ENCODE assay signal across 8 mouse cellular contexts in genomic region chr13:58128396-58128767, GRCm38 (mm10). TPM values are rescaled to one million over a fixed set of nuclear protein-coding genes. Genes with fewer than 3 reads are reported as not detected.
DNase-seq lines count a peak whose midpoint lies in the region; ATAC-seq and TF ChIP-seq lines count a peak whose summit lies in the region.

Gene Hnrnpa0, minus strand, starts transcription at chr13:58128556.

- DNase-seq in c-Kit-positive CD71-positive TER-119-positive erythroid progenitor cells, embryonic 14.5 days (ENCODE audit: low spot score), result peak; percentile 91
- DNase-seq in heart, postnatal 0 days (ENCODE audit: low spot score), result peak; percentile 84
- DNase-seq in kidney, postnatal 4 days, result peak; percentile 96 to 98
- DNase-seq in neural tube, embryonic 11.5 days (ENCODE audit: low spot score), result peak; percentile 97

- peak within 1 kb of the TSS; percentile 99 for H3K27ac ChIP-seq in forebrain, embryonic 13.5 days
- H3K27ac ChIP-seq in heart, postnatal 0 days (ENCODE audit: low read depth), result peak within 1 kb of the TSS; percentile 98
- H3K27ac ChIP-seq in liver, embryonic 15.5 days (replicated peaks), result peak within 1 kb of the TSS; percentile 96
- H3K27ac ChIP-seq in neural tube, embryonic 11.5 days (ENCODE audit: low read depth, low read length), result peak within 1 kb of the TSS; percentile 100
- H3K27ac ChIP-seq in stomach, embryonic 16.5 days (ENCODE audit: low read length), result peak within 1 kb of the TSS; percentile 98

- H3K9me3 ChIP-seq in E14TG2a.4 (ENCODE audit: low read length), result no peaks in the 10 kb centered on the region
- H3K9me3 ChIP-seq in forebrain, embryonic 13.5 days (replicated peaks), result no peaks in the 10 kb centered on the region
- no peaks in the 10 kb centered on the region for H3K9me3 ChIP-seq in heart, postnatal 0 days (replicated peaks; ENCODE audit: control insufficient read depth, low read length)
- H3K9me3 ChIP-seq in liver, embryonic 15.5 days (replicated peaks), result no peaks in the 10 kb centered on the region
- H3K9me3 ChIP-seq in neural tube, embryonic 11.5 days (ENCODE audit: control insufficient read depth, low read length), result no peaks in the 10 kb centered on the region
- H3K9me3 ChIP-seq in stomach, embryonic 16.5 days (replicated peaks; ENCODE audit: control insufficient read depth, low read length), result no peaks in the 10 kb centered on the region

- H3K27me3 ChIP-seq in E14TG2a.4 (ENCODE audit: insufficient read depth, low read length), result no peaks in the 10 kb centered on the region
- H3K27me3 ChIP-seq in forebrain, embryonic 13.5 days, result no peaks in the 10 kb centered on the region
- H3K27me3 ChIP-seq in heart, postnatal 0 days (ENCODE audit: control insufficient read depth, insufficient read depth, low read length), result no peaks in the 10 kb centered on the region
- H3K27me3 ChIP-seq in liver, embryonic 15.5 days, result no peaks in the 10 kb centered on the region
- H3K27me3 ChIP-seq in neural tube, embryonic 11.5 days (ENCODE audit: control insufficient read depth, insufficient read depth, low read length), result no peaks in the 10 kb centered on the region
- H3K27me3 ChIP-seq in stomach, embryonic 16.5 days (ENCODE audit: control insufficient read depth, insufficient read depth, low read length), result no peaks in the 10 kb centered on the region

- no peak for TF ChIP-seq CTCF in E14TG2a.4 (conservative IDR thresholded peaks at IDR 0.05; ENCODE audit: low read length)
- TF ChIP-seq CTCF in heart, postnatal 0 days (IDR thresholded peaks at IDR 0.05; ENCODE audit: low read depth), result no peak

- 1% methylated on average over 29 of the region's 62 CpGs for WGBS in forebrain, embryonic 13.5 days
- 0% methylated on average over 14 of the region's 62 CpGs for WGBS in heart, postnatal 0 days
- under 1% methylated on average over 54 of the region's 62 CpGs for WGBS in liver, embryonic 15.5 days (ENCODE audit: insufficient replicate concordance)
- WGBS in neural tube, embryonic 11.5 days, result 0% methylated on average over 19 of the region's 62 CpGs
- WGBS in stomach, embryonic 16.5 days, result under 1% methylated on average over 53 of the region's 62 CpGs

- ATAC-seq in forebrain, embryonic 13.5 days, result peak; percentile 95
- peak; percentile 92 for ATAC-seq in heart, postnatal 0 days (ENCODE audit: insufficient read depth, low read depth)
- peak; percentile 87 for ATAC-seq in liver, embryonic 15.5 days (ENCODE audit: insufficient read depth)
- ATAC-seq in neural tube, embryonic 11.5 days (ENCODE audit: insufficient read depth, low FRiP score, low TSS enrichment), result peak; percentile 94
- peak; percentile 94 for ATAC-seq in stomach, embryonic 16.5 days (ENCODE audit: insufficient read depth, low FRiP score)

- H3K4me3 ChIP-seq in E14TG2a.4 (replicated peaks; ENCODE audit: low read length), result peak within 1 kb of the TSS; percentile 91
- H3K4me3 ChIP-seq in forebrain, embryonic 13.5 days, result peak within 1 kb of the TSS; percentile 99
- H3K4me3 ChIP-seq in heart, postnatal 0 days (ENCODE audit: low read depth, low read length), result peak within 1 kb of the TSS; percentile 94
- H3K4me3 ChIP-seq in liver, embryonic 15.5 days (replicated peaks), result peak within 1 kb of the TSS; percentile 81
- peak within 1 kb of the TSS; percentile 99 for H3K4me3 ChIP-seq in neural tube, embryonic 11.5 days (ENCODE audit: low read depth, low read length)
- H3K4me3 ChIP-seq in stomach, embryonic 16.5 days (replicated peaks; ENCODE audit: low read length), result peak within 1 kb of the TSS; percentile 97

- no peak for TF ChIP-seq EP300 in heart, postnatal 0 days (IDR thresholded peaks at IDR 0.05; ENCODE audit: low read depth)

- peak within 1 kb of the TSS; percentile 100 for H3K9ac ChIP-seq in forebrain, embryonic 13.5 days
- peak within 1 kb of the TSS; percentile 97 for H3K9ac ChIP-seq in heart, postnatal 0 days (replicated peaks; ENCODE audit: low read depth, low read length)
- H3K9ac ChIP-seq in liver, embryonic 15.5 days, result peak within 1 kb of the TSS; percentile 99
- H3K9ac ChIP-seq in neural tube, embryonic 11.5 days (ENCODE audit: low read length), result peak within 1 kb of the TSS; percentile 100
- peak within 1 kb of the TSS; percentile 100 for H3K9ac ChIP-seq in stomach, embryonic 16.5 days (ENCODE audit: low read length)

- H3K36me3 ChIP-seq in E14TG2a.4 (ENCODE audit: insufficient read depth, low read length), result peaks cover 23% of the 10 kb centered on the region
- peaks cover 11% of the 10 kb centered on the region for H3K36me3 ChIP-seq in forebrain, embryonic 13.5 days (ENCODE audit: poor library complexity, severe bottlenecking)
- peaks cover 6% of the 10 kb centered on the region; the same call in 1 of the 2 replicates for H3K36me3 ChIP-seq in heart, postnatal 0 days (replicated peaks; ENCODE audit: control insufficient read depth, insufficient read depth, low read length)
- peaks cover 14% of the 10 kb centered on the region for H3K36me3 ChIP-seq in liver, embryonic 15.5 days (replicated peaks)
- no peaks in the 10 kb centered on the region for H3K36me3 ChIP-seq in neural tube, embryonic 11.5 days (ENCODE audit: control insufficient read depth, insufficient read depth, low read length)
- no peaks in the 10 kb centered on the region for H3K36me3 ChIP-seq in stomach, embryonic 16.5 days (ENCODE audit: control insufficient read depth, insufficient read depth, low read length)

- H3K4me1 ChIP-seq in E14TG2a.4 (replicated peaks; ENCODE audit: low read depth, low read length), result peaks cover 47% of the 10 kb centered on the region
- peaks cover 38% of the 10 kb centered on the region for H3K4me1 ChIP-seq in forebrain, embryonic 13.5 days
- H3K4me1 ChIP-seq in heart, postnatal 0 days (ENCODE audit: control insufficient read depth, insufficient read depth), result peaks cover 23% of the 10 kb centered on the region
- H3K4me1 ChIP-seq in liver, embryonic 15.5 days (replicated peaks), result peaks cover 40% of the 10 kb centered on the region
- peaks cover 10% of the 10 kb centered on the region for H3K4me1 ChIP-seq in neural tube, embryonic 11.5 days (ENCODE audit: control insufficient read depth, insufficient read depth, low read length)
- peaks cover 27% of the 10 kb centered on the region for H3K4me1 ChIP-seq in stomach, embryonic 16.5 days (ENCODE audit: control insufficient read depth, insufficient read depth, low read length)

- peak within 1 kb of the TSS; percentile 85 for H3K4me2 ChIP-seq in forebrain, embryonic 13.5 days
- peak within 1 kb of the TSS; percentile 86 for H3K4me2 ChIP-seq in heart, postnatal 0 days (ENCODE audit: low read depth, low read length)
- H3K4me2 ChIP-seq in liver, embryonic 15.5 days, result peak within 1 kb of the TSS; percentile 82
- H3K4me2 ChIP-seq in neural tube, embryonic 11.5 days (ENCODE audit: low read depth), result peak within 1 kb of the TSS; percentile 73
- peak within 1 kb of the TSS; percentile 77 for H3K4me2 ChIP-seq in stomach, embryonic 16.5 days (ENCODE audit: low read depth, low read length)

RNA-seq across cellular contexts. Expression of gene Hnrnpa0, which starts in this region (rescaled TPM):
- polyA plus RNA-seq in forebrain, embryonic 13.5 days (2015; fragmentation: Nextera tagmentation; extraction: Ambion mirVana), result 73.6 and 81.0 TPM in 2 replicates
- total RNA-seq in heart, postnatal 0 days (2014; rRNA removed; ENCODE audit: low replicate concordance), result 99.7 and 100.0 TPM in 2 replicates
- 22.6 and 23.2 TPM in 2 replicates for polyA plus RNA-seq in heart, postnatal 0 days (2015; fragmentation: Nextera tagmentation; extraction: Ambion mirVana)
- polyA plus RNA-seq in liver, embryonic 15.5 days (2015; fragmentation: Nextera tagmentation; extraction: Ambion mirVana), result 5.2 and 6.2 TPM in 2 replicates
- 47.3 and 51.0 TPM in 2 replicates for polyA plus RNA-seq in neural tube, embryonic 11.5 days (2014; fragmentation: Nextera tagmentation; extraction: Ambion mirVana)
- 20.2 and 21.7 TPM in 2 replicates for polyA plus RNA-seq in stomach, embryonic 16.5 days (2015; fragmentation: Nextera tagmentation; extraction: Ambion mirVana)

Comparison
In these comparisons a context has a peak if more than half of its experiments do, and no peak if none do; other contexts are left out.
1. Peak in every context shown above with its lines: DNase-seq, ATAC-seq, H3K4me3 ChIP-seq and H3K27ac ChIP-seq.